Mouse (Mus musculus): Measurements from ENCODE around the gene Aplnr. TPM values are rescaled to one million over a fixed set of nuclear protein-coding genes. Genes with fewer than 3 reads are reported as not detected.

Gene Aplnr
- polyA plus RNA-seq, 1 experiment: not detected

DNA sequence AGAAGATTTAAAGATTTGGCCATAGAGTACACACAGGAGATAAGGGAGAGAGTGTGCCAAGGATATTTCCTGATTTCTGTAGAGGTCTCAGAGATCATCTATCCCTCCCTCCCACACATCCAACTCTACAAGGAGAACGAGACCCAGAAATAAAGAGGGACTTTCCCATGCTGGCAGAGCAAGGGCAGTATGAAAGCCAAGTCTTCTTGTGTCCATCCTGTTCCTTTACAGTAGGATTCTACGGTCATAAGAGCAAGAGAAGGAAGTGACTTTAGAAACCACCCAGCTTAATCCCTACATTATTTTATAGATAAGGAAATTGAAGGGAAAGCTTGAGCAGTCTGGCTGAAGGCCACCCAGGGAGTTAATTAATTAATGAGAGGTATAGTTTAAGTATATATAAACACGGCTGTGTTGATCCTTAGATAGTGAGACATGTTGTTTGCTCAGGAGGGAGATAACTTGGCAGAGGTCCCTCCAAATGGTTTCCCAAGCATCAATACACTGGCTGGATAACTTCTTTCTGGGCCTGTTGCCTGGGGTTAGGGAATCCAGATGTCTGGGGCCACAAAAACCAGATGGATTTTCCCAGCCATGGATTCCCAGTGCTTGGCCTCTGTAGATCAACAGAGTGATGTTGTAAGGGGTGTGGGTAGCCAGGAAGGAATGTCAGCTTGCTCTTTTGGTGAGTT, 36.2 kb downstream of the Aplnr start:
- no peaks in the 10 kb centered on the region for H3K36me3 ChIP-seq (replicated peaks; ENCODE audit: low read length)
- no peaks in the 10 kb centered on the region for H3K4me1 ChIP-seq
- no peak overlapping the region for H3K4me3 ChIP-seq (replicated peaks)
- no peaks in the 10 kb centered on the region for H3K9me3 ChIP-seq
- peaks cover 2% of the 10 kb centered on the region for H3K27me3 ChIP-seq (replicated peaks)
- TF ChIP-seq GATA1 (IDR thresholded peaks at IDR 0.05; ENCODE audit: borderline replicate concordance, low read length) (no peak), FLI1 (IDR thresholded peaks at IDR 0.05; ENCODE audit: low read length) (no peak)

DNA sequence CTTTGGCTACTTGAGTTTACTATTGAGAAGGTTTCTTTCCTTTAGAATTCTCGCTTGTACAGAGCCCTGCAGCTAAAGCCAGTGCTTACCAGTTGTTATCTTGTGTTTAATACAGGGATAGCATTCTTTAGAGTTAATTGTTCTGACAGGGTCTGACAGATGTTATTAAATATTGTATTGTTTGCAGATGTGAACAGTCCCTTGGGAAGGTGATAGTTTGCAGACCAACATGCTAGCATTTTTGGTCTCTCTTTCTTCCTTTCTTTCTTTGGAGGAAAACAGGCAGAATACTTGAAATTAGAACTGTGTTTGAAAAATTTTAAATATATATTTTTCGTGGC, 36.7 kb downstream of the Aplnr start:
- no peak overlapping the region for H3K4me3 ChIP-seq (replicated peaks)
- TF ChIP-seq FLI1 (IDR thresholded peaks at IDR 0.05; ENCODE audit: low read length) (no peak), GATA1 (IDR thresholded peaks at IDR 0.05; ENCODE audit: borderline replicate concordance, low read length) (no peak)
- H3K36me3 ChIP-seq (replicated peaks; ENCODE audit: low read length): no peaks in the 10 kb centered on the region
- no peaks in the 10 kb centered on the region for H3K4me1 ChIP-seq
- no peaks in the 10 kb centered on the region for H3K9me3 ChIP-seq
- H3K27me3 ChIP-seq (replicated peaks): peaks cover 2% of the 10 kb centered on the region

DNA sequence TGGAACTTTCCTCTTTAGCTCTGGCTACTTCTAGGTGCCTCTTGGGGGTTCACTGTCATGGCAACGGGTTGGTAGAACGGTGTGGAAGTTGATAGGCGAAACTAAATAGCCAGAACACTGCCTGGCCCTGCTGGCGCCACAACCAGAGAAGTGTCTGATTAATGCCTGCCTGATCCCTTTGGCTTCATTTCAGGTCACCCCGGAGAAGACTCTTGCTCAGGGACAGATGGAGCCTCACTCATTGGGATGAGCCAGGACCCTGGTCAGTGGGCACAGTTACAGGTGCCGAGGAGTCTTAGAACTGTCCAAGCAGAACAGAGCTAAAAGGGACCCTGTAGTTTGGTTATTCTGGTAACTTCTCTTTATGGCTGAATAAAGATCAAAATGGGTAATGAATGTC, 37.5 kb downstream of the Aplnr start:
- Histone ChIP-seq H3K9me3 (no peaks in the 10 kb centered on the region), H3K27me3 (replicated peaks) (peaks cover 2% of the 10 kb centered on the region), H3K36me3 (replicated peaks; ENCODE audit: low read length) (no peaks in the 10 kb centered on the region), H3K4me3 (replicated peaks) (no peak overlapping the region), H3K4me1 (no peaks in the 10 kb centered on the region)
- no peak for TF ChIP-seq GATA1 (IDR thresholded peaks at IDR 0.05; ENCODE audit: borderline replicate concordance, low read length)
- TF ChIP-seq FLI1 (IDR thresholded peaks at IDR 0.05; ENCODE audit: low read length): no peak

- H3K27me3 ChIP-seq (replicated peaks): peaks cover 2% of the 10 kb centered on the region
- TF ChIP-seq FLI1 (IDR thresholded peaks at IDR 0.05; ENCODE audit: low read length): no peak
- no peak for TF ChIP-seq GATA1 (IDR thresholded peaks at IDR 0.05; ENCODE audit: borderline replicate concordance, low read length)
- H3K4me1 ChIP-seq: no peaks in the 10 kb centered on the region
- no peaks in the 10 kb centered on the region for H3K36me3 ChIP-seq (replicated peaks; ENCODE audit: low read length)
- no peaks in the 10 kb centered on the region for H3K9me3 ChIP-seq
- no peak overlapping the region for H3K4me3 ChIP-seq (replicated peaks)
Observed at GRCm38 (mm10) chr2:85178139-85178800, 42.2 kb downstream of the Aplnr start.

GRCm38 (mm10) chr2:85187582-85188151, 51.6 kb downstream of the Aplnr start:
- Histone ChIP-seq H3K36me3 (replicated peaks; ENCODE audit: low read length) (no peaks in the 10 kb centered on the region), H3K4me3 (replicated peaks) (no peak overlapping the region), H3K27me3 (replicated peaks) (peaks cover 2% of the 10 kb centered on the region), H3K4me1 (no peaks in the 10 kb centered on the region), H3K9me3 (0 out of 2 replicates have a peak, but pooled peaks cover 2% of the 10 kb centered on the region)
- no peak for TF ChIP-seq FLI1 (IDR thresholded peaks at IDR 0.05; ENCODE audit: low read length)
- no peak for TF ChIP-seq GATA1 (IDR thresholded peaks at IDR 0.05; ENCODE audit: borderline replicate concordance, low read length)

Other genes with a start within 250 kb of the Aplnr start
- gene Rtn4rl2, start 249.5 kb upstream of the Aplnr start, polyA plus RNA-seq (2012; ENCODE audit: insufficient read depth, low replicate concordance): 2.7 and 8.4 TPM in 2 replicates
- 4.4 and 9.1 TPM in 2 replicates for gene Slc43a3, start 199.6 kb upstream of the Aplnr start, polyA plus RNA-seq (2012; ENCODE audit: insufficient read depth, low replicate concordance)
- 2.5 TPM in 1 of 2 replicates, not detected in the other for gene Prg2, start 155.8 kb upstream of the Aplnr start, polyA plus RNA-seq (2012; ENCODE audit: insufficient read depth, low replicate concordance)
- 1.8 TPM in 1 of 2 replicates, not detected in the other for gene Prg3, start 148.0 kb upstream of the Aplnr start, polyA plus RNA-seq (2012; ENCODE audit: insufficient read depth, low replicate concordance)
- 9.9 and 23.0 TPM in 2 replicates for gene Ssrp1, start 99.0 kb upstream of the Aplnr start, polyA plus RNA-seq (2012; ENCODE audit: insufficient read depth, low replicate concordance)
- not detected in 2 replicates for gene P2rx3, start 98.8 kb upstream of the Aplnr start, polyA plus RNA-seq (2012; ENCODE audit: insufficient read depth, low replicate concordance)
- 0.72 TPM in 1 of 2 replicates, not detected in the other for gene Tnks1bp1, start 88.2 kb upstream of the Aplnr start, polyA plus RNA-seq (2012; ENCODE audit: insufficient read depth, low replicate concordance)
- not detected in 2 replicates for gene Lrrc55, start 61.0 kb downstream of the Aplnr start, polyA plus RNA-seq (2012; ENCODE audit: insufficient read depth, low replicate concordance)
- not detected in 2 replicates for gene Olfr987, start 203.1 kb downstream of the Aplnr start, polyA plus RNA-seq (2012; ENCODE audit: insufficient read depth, low replicate concordance)
- gene Olfr988, start 227.0 kb downstream of the Aplnr start, polyA plus RNA-seq (2012; ENCODE audit: insufficient read depth, low replicate concordance): not detected in 2 replicates